9 mouse cellular contexts compared by ENCODE assay signal in the genomic region with DNA sequence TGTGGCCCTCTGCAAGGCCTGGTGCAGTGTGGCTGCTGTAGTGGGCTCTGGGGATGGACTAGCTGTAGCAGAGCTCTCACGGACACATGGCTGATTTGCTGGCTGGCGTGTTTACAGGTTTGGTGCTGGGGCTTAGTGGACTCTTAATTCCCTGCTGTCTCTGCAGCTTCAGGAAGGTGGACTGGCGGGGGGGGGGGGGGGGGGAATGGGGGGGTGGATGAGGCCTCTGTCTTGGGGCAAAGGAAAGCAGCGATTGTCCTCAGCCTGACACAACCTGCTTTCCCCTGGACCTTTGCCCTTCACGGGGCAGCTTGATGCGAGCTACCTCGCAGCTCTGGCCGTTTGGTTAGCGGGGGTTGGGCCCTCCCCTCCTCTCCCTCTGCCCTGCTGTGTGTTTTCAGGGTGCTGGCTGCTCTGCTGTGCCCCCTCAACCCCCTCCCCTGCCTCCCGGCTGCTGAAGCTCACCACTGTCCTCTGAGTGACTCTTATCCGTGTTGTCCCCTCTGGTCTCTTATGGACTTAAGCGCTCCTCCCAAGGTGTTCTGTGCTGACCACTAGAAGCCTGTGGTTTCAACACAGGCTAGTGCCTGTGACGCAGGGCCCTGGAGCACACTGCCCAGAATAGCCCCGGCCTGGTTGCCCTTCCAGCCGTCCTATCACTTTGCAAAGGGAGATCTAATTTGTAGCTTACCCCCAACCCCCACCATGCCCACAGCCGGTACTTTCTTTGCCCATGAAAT. TPM values are rescaled to one million over a fixed set of nuclear protein-coding genes. Genes with fewer than 3 reads are reported as not detected.
A peak's percentile ranks its signal among the peaks of the same experiment; 100 is the strongest.
DNase-seq lines count a peak whose midpoint lies in the region; ATAC-seq and TF ChIP-seq lines count a peak whose summit lies in the region.
"Had no signal": no experiment of that assay in that cellular context is flagged by ENCODE, and none has a peak within 500 bp of the region (broad histone marks: within the 10 kb centered on the region; RNA-seq: fewer than 3 reads in every experiment).

No protein-coding gene starts in this region.

- TF ChIP-seq POLR2A in heart, adult 2 months (IDR thresholded peaks at IDR 0.05; ENCODE audit: insufficient read depth, low read depth, low read length), result peak; percentile 43; the same call in 1 of the 2 replicates

- no peak overlapping the region for H3K4me2 ChIP-seq in midbrain, embryonic 15.5 days

- H3K4me1 ChIP-seq in midbrain, embryonic 10.5 days, result peaks cover 29% of the 10 kb centered on the region
- H3K4me1 ChIP-seq in midbrain, embryonic 15.5 days, result peaks cover 4% of the 10 kb centered on the region; the same call in 1 of the 2 replicates
- H3K4me1 ChIP-seq in heart, adult 2 months (ENCODE audit: control insufficient read depth, insufficient read depth, low read length), result peaks cover 2% of the 10 kb centered on the region; the same call in 1 of the 2 replicates

- no peak overlapping the region for H3K9ac ChIP-seq in midbrain, embryonic 15.5 days
- H3K9ac ChIP-seq in heart, adult 2 months (ENCODE audit: low read depth, low read length), result 0 out of 2 replicates have a peak overlapping the region, but pooled peaks have one; percentile 34

- intact Hi-C loops in heart, adult 2 months (cut with DNase I), result no loop called here

- H3K4me3 ChIP-seq in midbrain, embryonic 10.5 days, result no peak overlapping the region
- no peak overlapping the region for H3K4me3 ChIP-seq in midbrain, embryonic 15.5 days
- H3K4me3 ChIP-seq in heart, adult 2 months, result no peak overlapping the region; the same call in 1 of the 2 replicates
- H3K4me3 ChIP-seq: layer of hippocampus, adult 2 months had no signal

- ATAC-seq in midbrain, embryonic 15.5 days (replicated peaks), result no peak

- H3K27me3 ChIP-seq in midbrain, embryonic 10.5 days (ENCODE audit: low read depth, poor library complexity, severe bottlenecking), result no peaks in the 10 kb centered on the region
- H3K27me3 ChIP-seq in midbrain, embryonic 15.5 days (replicated peaks), result no peaks in the 10 kb centered on the region
- no peaks in the 10 kb centered on the region for H3K27me3 ChIP-seq in heart, adult 2 months (ENCODE audit: control insufficient read depth, insufficient read depth, low read length)

- H3K79me2 ChIP-seq in heart, adult 2 months (replicated peaks; ENCODE audit: control insufficient read depth, insufficient read depth, low read length), result no peaks in the 10 kb centered on the region

- no peak for TF ChIP-seq CTCF in heart, adult 2 months (IDR thresholded peaks at IDR 0.05)

- H3K9me3 ChIP-seq in midbrain, embryonic 10.5 days (replicated peaks), result no peaks in the 10 kb centered on the region
- no peaks in the 10 kb centered on the region for H3K9me3 ChIP-seq in midbrain, embryonic 15.5 days

- H3K36me3 ChIP-seq in midbrain, embryonic 10.5 days, result peaks cover 31% of the 10 kb centered on the region
- 0 out of 2 replicates have a peak, but pooled peaks cover 6% of the 10 kb centered on the region for H3K36me3 ChIP-seq in midbrain, embryonic 15.5 days (replicated peaks)
- no peaks in the 10 kb centered on the region for H3K36me3 ChIP-seq in heart, adult 2 months (ENCODE audit: control insufficient read depth, insufficient read depth, low read length)

- 58% methylated on average over 9 of the region's 16 CpGs for WGBS in midbrain, embryonic 10.5 days
- WGBS in midbrain, embryonic 15.5 days, result 37% methylated on average over 9 of the region's 16 CpGs
- WGBS in heart, adult 2 months, result 57% methylated on average over 9 of the region's 16 CpGs

- no peak for DNase-seq in midbrain, embryonic 10.5 days (ENCODE audit: low spot score)
- DNase-seq in heart, adult 2 months, result peak; percentile 47 to 75
- DNase-seq in kidney, postnatal 14 days, result peak; percentile 59
- DNase-seq in retina, postnatal 7 days (ENCODE audit: low read depth, low spot score), result peak; percentile 63
- DNase-seq in cerebellum, adult 8-10 months, result no peak
- no peak for DNase-seq in urinary bladder, postnatal 4 days (ENCODE audit: low spot score in 2 of 2)
- DNase-seq in spleen, postnatal 10 days (ENCODE audit: low spot score in 2 of 2), result no peak

- peak overlapping the region; percentile 60 for H3K27ac ChIP-seq in midbrain, embryonic 10.5 days (replicated peaks)
- H3K27ac ChIP-seq in midbrain, embryonic 15.5 days, result no peak overlapping the region
- H3K27ac ChIP-seq in heart, adult 2 months, result peak overlapping the region; percentile 88
- H3K27ac ChIP-seq: layer of hippocampus, adult 2 months had no signal

- peak; percentile 60; the same call in 1 of the 2 replicates for TF ChIP-seq EP300 in heart, adult 2 months (IDR thresholded peaks at IDR 0.05; ENCODE audit: insufficient read depth, low read depth, low read length)

RNA-seq across cellular contexts. Expression of a gene that starts 14.0 kb away (rescaled TPM):
- polyA plus RNA-seq in midbrain, embryonic 10.5 days (2016; fragmentation: Nextera tagmentation; extraction: Ambion mirVana), result 60.5 and 82.0 TPM in 2 replicates
- polyA plus RNA-seq in midbrain, embryonic 15.5 days (2015; fragmentation: Nextera tagmentation; extraction: Ambion mirVana), result 173 and 177 TPM in 2 replicates
- total RNA-seq in heart, adult 2 months (2021), result 10 to 100 TPM; 81.8 to 90.1 TPM
- 122 and 154 TPM in 2 replicates for polyA plus RNA-seq in heart, adult 2 months (2012; rRNA removed)

RNA-seq across cellular contexts. Expression of a gene that starts 14.5 kb away (rescaled TPM):
- polyA plus RNA-seq in midbrain, embryonic 10.5 days (2016; fragmentation: Nextera tagmentation; extraction: Ambion mirVana), result 148 and 155 TPM in 2 replicates
- polyA plus RNA-seq in midbrain, embryonic 15.5 days (2015; fragmentation: Nextera tagmentation; extraction: Ambion mirVana), result 118 and 124 TPM in 2 replicates
- total RNA-seq in heart, adult 2 months (2021), result 100 to 1,000 TPM; 149 to 161 TPM
- 133 and 170 TPM in 2 replicates for polyA plus RNA-seq in heart, adult 2 months (2012; rRNA removed)

RNA-seq across cellular contexts. Expression of a gene that starts 33.0 kb away (rescaled TPM):
- 0.48 and 0.58 TPM in 2 replicates for polyA plus RNA-seq in midbrain, embryonic 10.5 days (2016; fragmentation: Nextera tagmentation; extraction: Ambion mirVana)
- 0.61 TPM in 1 of 2 replicates, not detected in the other for polyA plus RNA-seq in midbrain, embryonic 15.5 days (2015; fragmentation: Nextera tagmentation; extraction: Ambion mirVana)
- total RNA-seq in heart, adult 2 months (2021), result under 1 TPM in 1 of 2 experiments, not detected in 1; 0.66 TPM
- 0.88 TPM in 1 of 2 replicates, not detected in the other for polyA plus RNA-seq in heart, adult 2 months (2012; rRNA removed)
- total RNA-seq: layer of hippocampus, adult 2 months had no signal

RNA-seq across cellular contexts. Expression of a gene that starts 41.5 kb away (rescaled TPM):
- polyA plus RNA-seq in midbrain, embryonic 10.5 days (2016; fragmentation: Nextera tagmentation; extraction: Ambion mirVana), result 0.76 and 1.5 TPM in 2 replicates
- polyA plus RNA-seq in midbrain, embryonic 15.5 days (2015; fragmentation: Nextera tagmentation; extraction: Ambion mirVana), result 0.65 and 1.2 TPM in 2 replicates
- under 1 TPM in 1 of 2 experiments, not detected in 1; 0.59 TPM for total RNA-seq in heart, adult 2 months (2021)
- polyA plus RNA-seq in heart, adult 2 months (2012; rRNA removed), result not detected in 2 replicates

Comparison
In these comparisons a context has a peak if more than half of its experiments do, and no peak if none do; other contexts are left out.
1. DNase-seq: peak in heart, adult 2 months (2 of 2), kidney, postnatal 14 days (single experiment) and retina, postnatal 7 days (single experiment); none in midbrain, embryonic 10.5 days (single experiment), cerebellum, adult 8-10 months (single experiment), urinary bladder, postnatal 4 days (0 of 2) and spleen, postnatal 10 days (0 of 2).